Mouse (Mus musculus) limb, embryonic 13.5 days (tissue): Measurements from ENCODE around the gene Kif5c. TPM values are rescaled to one million over a fixed set of nuclear protein-coding genes. Genes with fewer than 3 reads are reported as not detected.

Experiments
- ATAC-seq: fragments of 200-750 bp; cut with Nextera tagmentation; 2 replicates; pipeline ENCODE4 v1.8.0; 2017; ENCODE audit warnings: low read depth, moderate number of reproducible peaks, moderate TSS enrichment; ENCODE audit not compliant: low FRiP score
- H3K27ac ChIP-seq: fragments of 300-500 bp; sonication (generic); 2 replicates; pipeline ENCODE4 v1.5.1; 2015; ENCODE audit warnings: inconsistent platforms, mild to moderate bottlenecking, moderate library complexity
- H3K27me3 ChIP-seq: fragments of 300-500 bp; sonication (generic); 2 replicates; pipeline ENCODE4 v1.6.1; 2015; ENCODE audit warnings: mild to moderate bottlenecking, inconsistent platforms
- H3K36me3 ChIP-seq: fragments of 300-500 bp; sonication (generic); 2 replicates; pipeline ENCODE4 v1.6.1; 2015; ENCODE audit warnings: inconsistent platforms, mild to moderate bottlenecking, moderate library complexity
- H3K4me1 ChIP-seq: fragments of 300-500 bp; sonication (generic); 2 replicates; pipeline ENCODE4 v1.6.1; 2015; ENCODE audit warnings: inconsistent platforms
- H3K4me2 ChIP-seq: fragments of 300-500 bp; sonication (generic); replicated peaks from 2 replicates; pipeline ENCODE4 v1.6.1; 2015; ENCODE audit warnings: inconsistent platforms, mild to moderate bottlenecking, moderate library complexity
- H3K4me3 ChIP-seq: fragments of 300-500 bp; sonication (generic); 2 replicates; pipeline ENCODE4 v1.5.1; 2015; ENCODE audit warnings: moderate library complexity, mild to moderate bottlenecking, inconsistent platforms
- H3K9ac ChIP-seq: fragments of 300-500 bp; sonication (generic); 2 replicates; pipeline ENCODE4 v1.6.1; 2015; ENCODE audit warnings: mild to moderate bottlenecking, inconsistent platforms
- H3K9me3 ChIP-seq: fragments of 300-500 bp; sonication (generic); 2 replicates; pipeline ENCODE4 v1.6.1; 2016; ENCODE audit warnings: inconsistent platforms
- WGBS: fragments of 180-500 bp; shearing (Covaris S2); methylation state at CpG from one replicate; pipeline ENCODE4 v1.1.7; 2015; 5-methylcytosine and 5-hydroxymethylcytosine counted together
- polyA plus RNA-seq: library from polyadenylated mRNA; unstranded; fragments of >200 nt; fragmentation: Nextera tagmentation; extraction: Ambion mirVana; gene quantifications from 2 replicates; pipeline ENCODE4 v1.2.1, GENCODE M21; 2015

The Kif5c gene
- polyA plus RNA-seq, 1 experiment from 2014 or later, result 9.2 TPM

GRCm38 (mm10) chr2:49755054-49755453, 136.0 kb downstream of the Kif5c start:
- Histone ChIP-seq H3K27ac (no peak overlapping the region), H3K9me3 (no peaks in the 10 kb centered on the region), H3K4me3 (no peak overlapping the region), H3K4me2 (no peak overlapping the region), H3K36me3 (peaks cover 71% of the 10 kb centered on the region), H3K27me3 (no peaks in the 10 kb centered on the region), H3K4me1 (no peaks in the 10 kb centered on the region), H3K9ac (no peak overlapping the region)
- no peak for ATAC-seq
- 43% methylated on average over 2 of the region's 2 CpGs for WGBS

GRCm38 (mm10) chr2:49757616-49758015, 138.5 kb downstream of the Kif5c start:
- Histone ChIP-seq H3K27ac (no peak overlapping the region), H3K4me3 (no peak overlapping the region), H3K4me1 (no peaks in the 10 kb centered on the region), H3K4me2 (no peak overlapping the region), H3K36me3 (peaks cover 66% of the 10 kb centered on the region), H3K9ac (no peak overlapping the region), H3K27me3 (no peaks in the 10 kb centered on the region), H3K9me3 (no peaks in the 10 kb centered on the region)
- WGBS, result 88% methylated on average over 7 of the region's 7 CpGs
- no peak for ATAC-seq

GRCm38 (mm10) chr2:49764331-49764946, 145.3 kb downstream of the Kif5c start:
- no peaks in the 10 kb centered on the region; the same call in 1 of the 2 replicates for H3K9me3 ChIP-seq
- ATAC-seq, result peak; percentile 32; the same call in 1 of the 2 replicates
- no peak overlapping the region for H3K4me3 ChIP-seq
- peaks cover 51% of the 10 kb centered on the region for H3K36me3 ChIP-seq
- H3K4me1 ChIP-seq, result no peaks in the 10 kb centered on the region
- H3K9ac ChIP-seq, result no peak overlapping the region
- H3K27ac ChIP-seq, result no peak overlapping the region
- no peak overlapping the region for H3K4me2 ChIP-seq
- no peaks in the 10 kb centered on the region for H3K27me3 ChIP-seq
- 28% methylated on average over 4 of the region's 7 CpGs for WGBS

GRCm38 (mm10) chr2:49768916-49769315, 149.8 kb downstream of the Kif5c start:
- H3K36me3 ChIP-seq, result peaks cover 22% of the 10 kb centered on the region
- H3K27me3 ChIP-seq, result no peaks in the 10 kb centered on the region
- ATAC-seq, result no peak

GRCm38 (mm10) chr2:49770440-49770839, 151.3 kb downstream of the Kif5c start:
- Histone ChIP-seq H3K27ac (no peak overlapping the region; the same call in 1 of the 2 replicates), H3K27me3 (no peaks in the 10 kb centered on the region), H3K4me2 (no peak overlapping the region), H3K9me3 (no peaks in the 10 kb centered on the region), H3K4me3 (no peak overlapping the region), H3K36me3 (peaks cover 20% of the 10 kb centered on the region; the same call in 1 of the 2 replicates), H3K9ac (no peak overlapping the region), H3K4me1 (peaks cover 5% of the 10 kb centered on the region; the same call in 1 of the 2 replicates)
- ATAC-seq, result no peak; the same call in 1 of the 2 replicates
- 83% methylated on average over 5 of the region's 5 CpGs for WGBS

More at GRCm38 (mm10) chr2:49768916-49769315, 149.8 kb downstream of the Kif5c start:
- 75% methylated on average over 2 of the region's 2 CpGs for WGBS
- H3K27ac ChIP-seq, result no peak overlapping the region
- H3K9me3 ChIP-seq, result no peaks in the 10 kb centered on the region
- peaks cover 4% of the 10 kb centered on the region; the same call in 1 of the 2 replicates for H3K4me1 ChIP-seq
- no peak overlapping the region for H3K9ac ChIP-seq
- no peak overlapping the region for H3K4me3 ChIP-seq
- no peak overlapping the region for H3K4me2 ChIP-seq

GRCm38 (mm10) chr2:49771172-49771571, 152.1 kb downstream of the Kif5c start:
- no peak overlapping the region for H3K9ac ChIP-seq
- H3K4me3 ChIP-seq, result no peak overlapping the region
- no peak overlapping the region for H3K4me2 ChIP-seq
- peaks cover 5% of the 10 kb centered on the region; the same call in 1 of the 2 replicates for H3K4me1 ChIP-seq
- no peaks in the 10 kb centered on the region for H3K27me3 ChIP-seq
- no peak overlapping the region for H3K27ac ChIP-seq
- no peaks in the 10 kb centered on the region for H3K9me3 ChIP-seq
- H3K36me3 ChIP-seq, result peaks cover 20% of the 10 kb centered on the region; the same call in 1 of the 2 replicates
- 72% methylated on average over 11 of the region's 11 CpGs for WGBS
- no peak for ATAC-seq

- 81% methylated on average over 10 of the region's 10 CpGs for WGBS
- H3K27me3 ChIP-seq, result no peaks in the 10 kb centered on the region
- peaks cover 5% of the 10 kb centered on the region; the same call in 1 of the 2 replicates for H3K4me1 ChIP-seq
- H3K36me3 ChIP-seq, result 0 out of 2 replicates have a peak, but pooled peaks cover 14% of the 10 kb centered on the region
- H3K4me3 ChIP-seq, result no peak overlapping the region
- no peak overlapping the region for H3K27ac ChIP-seq
- H3K9ac ChIP-seq, result no peak overlapping the region
- no peak for ATAC-seq
- H3K9me3 ChIP-seq, result no peaks in the 10 kb centered on the region
- no peak overlapping the region for H3K4me2 ChIP-seq
Observed at GRCm38 (mm10) chr2:49773194-49773931, 154.3 kb downstream of the Kif5c start.

- no peaks in the 10 kb centered on the region for H3K9me3 ChIP-seq
- H3K27me3 ChIP-seq, result no peaks in the 10 kb centered on the region
- no peak overlapping the region for H3K4me2 ChIP-seq
- no peak for ATAC-seq
- H3K4me1 ChIP-seq, result peaks cover 5% of the 10 kb centered on the region; the same call in 1 of the 2 replicates
- H3K4me3 ChIP-seq, result no peak overlapping the region
- no peak overlapping the region for H3K9ac ChIP-seq
- no peak overlapping the region for H3K27ac ChIP-seq
- 0 out of 2 replicates have a peak, but pooled peaks cover 7% of the 10 kb centered on the region for H3K36me3 ChIP-seq
Observed at GRCm38 (mm10) chr2:49774180-49774579, 155.1 kb downstream of the Kif5c start.

GRCm38 (mm10) chr2:49775187-49775586, 156.1 kb downstream of the Kif5c start:
- no peaks in the 10 kb centered on the region for H3K27me3 ChIP-seq
- peaks cover 5% of the 10 kb centered on the region; the same call in 1 of the 2 replicates for H3K4me1 ChIP-seq
- H3K9ac ChIP-seq, result no peak overlapping the region
- 0 out of 2 replicates have a peak, but pooled peaks cover 4% of the 10 kb centered on the region for H3K36me3 ChIP-seq
- no peak overlapping the region for H3K4me2 ChIP-seq
- no peak overlapping the region for H3K4me3 ChIP-seq
- H3K9me3 ChIP-seq, result no peaks in the 10 kb centered on the region
- 91% methylated on average over 4 of the region's 4 CpGs for WGBS
- no peak overlapping the region for H3K27ac ChIP-seq
- ATAC-seq, result no peak

- ATAC-seq, result no peak
- no peaks in the 10 kb centered on the region for H3K27me3 ChIP-seq
- H3K9me3 ChIP-seq, result no peaks in the 10 kb centered on the region
- no peak overlapping the region for H3K27ac ChIP-seq
- H3K9ac ChIP-seq, result no peak overlapping the region
- H3K4me3 ChIP-seq, result no peak overlapping the region
- no peak overlapping the region for H3K4me2 ChIP-seq
- H3K4me1 ChIP-seq, result peaks cover 5% of the 10 kb centered on the region; the same call in 1 of the 2 replicates
- 0 out of 2 replicates have a peak, but pooled peaks cover 4% of the 10 kb centered on the region for H3K36me3 ChIP-seq
Observed at GRCm38 (mm10) chr2:49775735-49776134, 156.6 kb downstream of the Kif5c start.

GRCm38 (mm10) chr2:49776407-49776806, 157.3 kb downstream of the Kif5c start:
- Histone ChIP-seq H3K4me1 (peaks cover 5% of the 10 kb centered on the region; the same call in 1 of the 2 replicates), H3K36me3 (0 out of 2 replicates have a peak, but pooled peaks cover 4% of the 10 kb centered on the region), H3K4me2 (no peak overlapping the region), H3K9me3 (no peaks in the 10 kb centered on the region), H3K27me3 (no peaks in the 10 kb centered on the region), H3K27ac (no peak overlapping the region), H3K9ac (no peak overlapping the region), H3K4me3 (no peak overlapping the region)
- 82% methylated on average over 4 of the region's 4 CpGs for whole genome bisulfite sequencing
- no peak for ATAC-seq

- H3K27ac ChIP-seq, result no peak within 1 kb of the TSS
- no peaks in the 10 kb centered on the region for H3K36me3 ChIP-seq
- peaks cover 57% of the 10 kb centered on the region for H3K27me3 ChIP-seq
- ATAC-seq, result peak; percentile 76
- peak within 1 kb of the TSS; percentile 70 for H3K9ac ChIP-seq
- under 1% methylated on average over 76 of the region's 79 CpGs for WGBS
- H3K4me1 ChIP-seq, result peaks cover 13% of the 10 kb centered on the region
- H3K9me3 ChIP-seq, result no peaks in the 10 kb centered on the region
- H3K4me3 ChIP-seq, result peak within 1 kb of the TSS; percentile 59
- H3K4me2 ChIP-seq, result peak within 1 kb of the TSS; percentile 99
Observed at GRCm38 (mm10) chr2:49787376-49788050, 168.4 kb downstream of the Kif5c start, which contains the start of gene Lypd6b. Gene Lypd6b, plus strand, starts transcription at chr2:49787688.
